Mouse (Mus musculus) gastrocnemius, postnatal 4 days (tissue): ENCODE measurements at regions not wholly inside any gene's neighbourhood (a gene's known extent, or its start where the extent isn't known, plus 50 kb on each side); places are given as distances from the start of the nearest gene placed in this dataset.

Experiments
- DNase-seq, 2 experiments: peaks; one replicate each; pipeline ENCODE4 v3.0.0; 2021 to 2022; ENCODE audit warnings: low spot score in 2 of 2, mixed read lengths in 2 of 2

DNA sequence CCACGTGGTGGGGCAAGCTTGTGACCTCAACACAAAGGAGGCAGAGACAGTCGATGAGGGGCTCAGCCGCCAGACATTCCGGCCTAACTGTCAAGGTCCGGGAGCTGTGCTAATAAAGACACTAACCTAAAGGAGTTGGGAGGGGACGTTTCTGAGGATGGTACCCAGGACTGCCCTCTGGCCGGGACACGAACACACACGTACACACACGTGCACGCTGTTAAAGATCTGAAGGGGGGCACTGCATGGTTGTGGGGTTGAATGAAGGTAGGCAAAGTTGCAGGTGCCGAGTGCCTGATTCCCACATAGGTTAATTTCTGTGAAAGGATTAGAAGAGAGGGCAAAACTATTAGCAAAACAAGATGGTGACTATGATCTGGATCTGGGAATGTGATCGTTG, 65.4 kb upstream of the Mitf start:
- no peak for DNase-seq

GRCm38 (mm10) chr6:97740851-97741201, 66.0 kb upstream of the Mitf start:
- no peak for DNase-seq

DNA sequence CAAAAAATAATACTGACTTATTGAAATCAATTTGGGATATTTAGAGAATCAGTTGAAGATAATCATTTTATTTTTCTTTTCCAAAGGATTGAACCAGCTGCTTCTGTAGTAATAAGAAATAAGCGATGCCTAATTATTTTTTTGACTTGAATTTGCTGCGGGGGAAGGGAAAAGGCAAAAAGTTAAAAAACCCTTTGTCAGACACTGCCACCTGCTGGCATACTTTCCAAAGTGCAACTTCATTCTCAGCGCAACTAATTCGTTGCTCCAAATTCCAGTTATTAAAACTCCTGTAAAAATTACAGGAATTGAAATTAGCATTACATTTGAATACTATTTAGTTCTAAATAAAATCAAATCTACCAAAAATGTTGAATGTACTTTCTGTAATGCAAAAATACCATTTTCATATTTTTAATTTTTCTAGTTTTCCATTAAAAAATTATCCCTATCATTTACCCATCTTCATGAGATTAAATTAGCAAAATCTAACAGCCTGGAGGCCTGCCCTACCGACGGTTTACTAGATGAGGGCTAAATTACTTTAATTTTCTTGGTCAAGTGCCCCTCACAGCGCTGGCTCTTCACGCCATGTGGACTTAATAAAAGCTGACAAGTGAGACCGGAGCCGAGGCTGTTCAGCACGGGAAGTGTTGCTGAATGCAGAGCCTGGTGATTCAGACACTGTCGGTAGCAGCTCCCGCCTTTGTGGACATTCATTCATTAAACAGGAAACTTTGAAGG, 66.6 kb upstream of the Mitf start:
- DNase-seq = peak in 1 of 2 experiments; percentile 38

DNA sequence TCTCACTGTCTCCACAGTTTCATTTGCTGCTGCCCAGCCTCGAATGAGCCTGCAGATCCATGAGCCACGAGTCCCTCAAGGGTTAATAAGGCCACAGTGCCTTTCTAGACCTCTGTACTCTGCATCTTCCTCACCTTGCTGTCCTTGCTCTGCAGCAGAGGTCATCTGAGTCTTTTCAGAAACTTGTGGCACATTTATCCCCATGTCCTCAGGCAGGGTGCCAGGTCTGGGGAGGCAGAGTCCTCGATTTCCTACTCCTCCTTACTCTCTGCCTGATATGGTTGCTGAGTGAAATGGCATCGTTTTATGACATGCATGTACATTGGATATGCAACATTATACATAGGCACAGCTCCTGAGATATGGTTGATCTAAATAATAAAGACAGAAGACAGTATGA, 68.0 kb upstream of the Mitf start:
- no peak for DNase-seq

DNA sequence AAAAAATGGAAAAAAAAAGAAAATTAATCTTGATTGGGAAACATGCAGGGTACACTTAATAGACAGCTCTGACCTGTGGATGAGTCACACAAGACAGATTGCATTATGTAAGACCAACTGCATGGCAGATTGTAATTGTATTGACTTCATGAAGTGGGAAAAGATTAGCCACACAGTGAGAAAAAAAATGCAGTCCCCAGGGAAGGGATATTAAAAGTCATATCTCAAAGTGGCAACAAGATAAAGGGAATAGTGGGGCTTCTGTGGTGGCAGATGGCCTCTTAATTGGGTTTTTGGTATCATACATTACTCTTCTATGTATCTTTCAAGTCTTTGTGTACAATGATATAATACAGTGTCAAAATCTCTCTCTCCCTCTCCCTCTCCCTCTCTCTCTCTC, 76.0 kb upstream of the Mitf start:
- DNase-seq = no peak

- no peak for DNase-seq
Measured at GRCm38 (mm10) chr6:97718184-97718910, 88.5 kb upstream of the Mitf start.

DNA sequence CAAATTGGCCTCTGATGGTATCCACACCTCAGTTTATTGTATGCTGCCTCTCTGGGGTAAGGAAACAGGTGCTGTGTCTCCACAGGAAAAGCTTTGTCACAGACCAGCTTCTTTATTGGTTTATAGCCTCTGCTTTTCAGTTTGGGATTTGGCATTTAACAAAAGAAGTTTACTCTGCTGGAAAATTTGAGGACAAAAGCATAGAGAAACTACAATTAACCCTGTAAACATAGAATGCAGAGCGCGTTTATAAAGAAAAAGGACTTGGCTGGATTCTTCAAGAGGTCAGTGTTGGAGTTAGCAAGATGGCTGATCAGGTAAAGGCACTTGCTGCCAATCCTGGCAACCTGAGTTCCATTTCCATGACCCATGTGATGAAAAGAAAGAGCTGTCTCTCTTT, 90.1 kb upstream of the Frmd4b start:
- no peak for DNase-seq

GRCm38 (mm10) chr6:97704361-97704760, 87.0 kb upstream of the Frmd4b start:
- no peak for DNase-seq

DNA sequence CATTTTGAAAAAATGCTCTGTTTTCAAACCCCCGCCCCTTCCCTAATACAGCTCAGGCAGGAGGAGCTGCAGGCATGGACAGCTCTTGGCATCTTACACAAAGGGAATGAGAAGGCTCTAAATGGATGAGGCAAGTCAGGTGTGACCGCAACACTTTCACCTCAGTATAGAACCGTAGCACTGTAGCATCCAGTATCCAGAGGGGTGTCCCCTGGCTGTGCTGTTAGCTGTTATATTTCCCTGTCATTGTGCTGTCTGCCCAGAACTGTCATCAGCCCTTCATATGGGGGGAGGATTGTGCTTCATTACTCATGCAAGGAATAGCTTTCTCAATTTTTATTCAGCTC, 82.4 kb upstream of the Frmd4b start:
- no peak for DNase-seq

DNA sequence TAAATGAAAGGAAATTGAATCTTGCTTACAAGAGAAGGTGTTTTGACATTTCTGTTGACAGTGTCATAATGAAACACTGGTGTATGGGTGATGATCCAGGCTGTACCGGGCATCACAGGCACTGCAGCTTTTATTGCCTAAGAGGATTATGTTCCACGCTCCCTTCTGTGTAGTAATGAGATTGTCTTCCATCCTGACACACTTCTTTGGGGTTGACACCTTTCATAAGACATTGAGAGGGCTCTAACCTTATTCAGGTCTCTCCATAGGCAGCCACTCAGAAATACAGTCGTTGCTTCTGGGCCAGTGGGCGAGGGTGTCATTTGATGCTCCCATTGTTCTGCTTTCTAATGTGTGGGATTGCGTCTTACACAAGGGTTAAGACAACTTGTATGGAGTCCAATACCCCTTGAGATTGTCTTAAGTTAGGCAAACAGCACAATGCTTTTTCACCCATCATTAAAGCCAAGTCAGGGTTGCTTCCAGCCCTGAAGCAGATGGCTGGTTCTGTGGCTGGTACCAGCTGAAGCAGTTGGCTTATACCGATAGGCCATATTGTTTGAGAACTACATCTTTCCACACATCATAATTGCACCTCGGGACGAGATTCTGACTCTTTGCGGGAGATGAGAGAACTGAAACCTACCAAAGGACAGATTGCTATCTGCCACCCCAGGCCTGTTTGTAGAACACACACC, 81.9 kb upstream of the Frmd4b start:
- no peak for DNase-seq

GRCm38 (mm10) chr6:97693281-97693680, 75.9 kb upstream of the Frmd4b start:
- DNase-seq = no peak

- no peak for DNase-seq
Measured at GRCm38 (mm10) chr6:97691136-97691535, 73.8 kb upstream of the Frmd4b start.

- no peak for DNase-seq
Measured at GRCm38 (mm10) chr6:97684335-97684734, 67.0 kb upstream of the Frmd4b start.

- DNase-seq = no peak
Measured at GRCm38 (mm10) chr6:97682213-97682612, 64.9 kb upstream of the Frmd4b start.

GRCm38 (mm10) chr6:97675181-97675756, 57.9 kb upstream of the Frmd4b start:
- no peak for DNase-seq

- DNase-seq = no peak
Measured at GRCm38 (mm10) chr6:97666818-97667629, 49.7 kb upstream of the Frmd4b start.
